Mouse (Mus musculus): ENCODE results near the gene Ddn. TPM values are rescaled to one million over a fixed set of nuclear protein-coding genes. Genes with fewer than 3 reads are reported as not detected.
"Not testable (repeated sequence)": the region's sequence is repeated elsewhere in the genome, so short reads cannot be mapped to it uniquely, and the experiment has no call there.

Gene Ddn
- polyA plus RNA-seq, 1 experiment from 2014 or later = 1.2 TPM

GRCm38 (mm10) chr15:98830736-98831683 lies 21.7 kb upstream of the Ddn start, which contains the start of gene Prkag1:
Gene Prkag1, minus strand, starts transcription at chr15:98831521.
- Histone ChIP-seq H3K27me3 (no peaks in the 10 kb centered on the region), H3K4me3 (replicated peaks) (peak within 1 kb of the TSS; percentile 77), H3K36me3 (peaks cover 33% of the 10 kb centered on the region), H3K4me2 (replicated peaks) (peak within 1 kb of the TSS; percentile 81), H3K9me3 (no peaks in the 10 kb centered on the region), H3K27ac (peak within 1 kb of the TSS; percentile 81), H3K4me1 (replicated peaks) (peaks cover 17% of the 10 kb centered on the region), H3K9ac (replicated peaks) (peak within 1 kb of the TSS; percentile 84)
- WGBS = under 1% methylated on average over 51 of the region's 66 CpGs
- peak; percentile 98 for ATAC-seq

DNA sequence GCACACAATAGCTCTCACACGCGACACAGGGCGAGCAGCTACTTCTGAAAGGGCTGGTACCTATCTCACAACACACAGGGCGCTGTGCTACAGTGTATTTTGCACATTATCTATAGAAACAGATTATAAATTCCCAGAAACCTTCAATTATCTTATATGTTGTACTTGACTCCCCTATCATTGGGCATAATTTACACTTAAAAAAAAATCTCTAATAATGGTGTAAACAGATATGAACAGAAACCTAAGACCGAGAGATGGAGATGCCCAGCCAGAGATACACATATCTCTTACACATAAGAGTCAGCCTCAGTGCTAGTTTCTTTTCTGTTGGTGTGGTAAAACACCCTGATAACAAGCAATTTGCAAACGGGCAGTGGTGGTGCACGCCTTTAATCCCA lies 18.3 kb upstream of the Ddn start:
- H3K36me3 ChIP-seq = peaks cover 34% of the 10 kb centered on the region
- no peaks in the 10 kb centered on the region for H3K9me3 ChIP-seq
- no peak overlapping the region for H3K9ac ChIP-seq (replicated peaks)
- H3K4me3 ChIP-seq (replicated peaks) = no peak overlapping the region
- no peaks in the 10 kb centered on the region for H3K27me3 ChIP-seq
- no peak overlapping the region for H3K4me2 ChIP-seq (replicated peaks)
- no peak for ATAC-seq
- peaks cover 17% of the 10 kb centered on the region for H3K4me1 ChIP-seq (replicated peaks)
- 88% methylated on average over 7 of the region's 7 CpGs for WGBS
- no peak overlapping the region for H3K27ac ChIP-seq

DNA sequence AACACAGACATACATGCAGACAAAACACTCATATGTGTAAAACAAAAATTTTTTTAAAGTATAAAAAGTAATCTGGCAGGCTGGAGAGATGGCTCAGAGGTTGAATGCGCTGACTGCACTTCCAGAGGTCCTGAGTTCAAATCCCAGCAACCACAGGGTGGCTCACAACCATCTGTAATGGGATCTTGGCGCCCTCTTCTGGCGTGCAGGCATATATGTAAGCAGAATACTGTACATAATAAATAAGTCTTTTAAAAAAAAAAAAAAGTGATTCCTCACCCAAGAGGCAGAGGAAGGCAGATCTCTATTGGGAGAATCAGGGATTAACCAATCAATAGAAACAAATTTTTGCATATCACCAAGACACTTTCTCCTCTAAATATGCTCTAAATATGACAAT lies 14.1 kb upstream of the Ddn start:
- H3K4me1 ChIP-seq (replicated peaks) = no peaks in the 10 kb centered on the region
- no peak overlapping the region for H3K4me3 ChIP-seq (replicated peaks)
- WGBS = 73% methylated on average over 3 of the region's 3 CpGs
- no peaks in the 10 kb centered on the region for H3K27me3 ChIP-seq
- no peak for ATAC-seq
- peaks cover 43% of the 10 kb centered on the region for H3K36me3 ChIP-seq
- no peak overlapping the region for H3K4me2 ChIP-seq (replicated peaks)
- no peaks in the 10 kb centered on the region for H3K9me3 ChIP-seq
- H3K9ac ChIP-seq (replicated peaks) = no peak overlapping the region
- no peak overlapping the region for H3K27ac ChIP-seq

- ATAC-seq = no peak
- no peak overlapping the region for H3K9ac ChIP-seq (replicated peaks)
- no peak overlapping the region for H3K4me3 ChIP-seq (replicated peaks)
- peaks cover 40% of the 10 kb centered on the region for H3K36me3 ChIP-seq
- H3K4me1 ChIP-seq (replicated peaks) = no peaks in the 10 kb centered on the region
- H3K27me3 ChIP-seq = no peaks in the 10 kb centered on the region
- no peak overlapping the region for H3K4me2 ChIP-seq (replicated peaks)
- H3K9me3 ChIP-seq = no peaks in the 10 kb centered on the region
- WGBS = 91% methylated on average over 5 of the region's 5 CpGs
- no peak overlapping the region for H3K27ac ChIP-seq
Observed at GRCm38 (mm10) chr15:98822147-98822546, 12.9 kb upstream of the Ddn start.

DNA sequence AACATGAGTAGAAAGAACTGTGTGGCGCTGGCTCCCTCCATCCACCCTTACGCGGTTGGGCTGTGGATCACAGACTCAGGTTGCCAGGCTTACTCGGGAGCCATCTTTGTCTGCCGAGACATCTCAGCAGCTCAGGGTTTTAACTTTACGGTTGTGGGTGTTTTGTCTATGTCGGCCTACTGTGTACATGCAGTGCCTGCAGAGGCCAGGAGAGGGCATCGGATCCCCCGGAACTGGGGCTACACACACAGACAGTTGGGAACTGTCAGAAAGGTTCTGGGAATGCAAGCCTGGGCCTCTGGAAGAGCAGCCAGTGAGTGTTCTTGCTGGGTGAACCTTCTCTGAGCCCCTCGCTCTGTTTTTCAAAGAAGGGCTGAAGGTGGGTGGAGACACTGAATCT lies 12.1 kb upstream of the Ddn start:
- H3K4me2 ChIP-seq (replicated peaks) = no peak overlapping the region
- H3K4me3 ChIP-seq (replicated peaks) = no peak overlapping the region
- H3K27me3 ChIP-seq = no peaks in the 10 kb centered on the region
- H3K9ac ChIP-seq (replicated peaks) = no peak overlapping the region
- H3K4me1 ChIP-seq (replicated peaks) = no peaks in the 10 kb centered on the region
- peaks cover 45% of the 10 kb centered on the region for H3K36me3 ChIP-seq
- no peak overlapping the region for H3K27ac ChIP-seq
- WGBS = 25% methylated on average over 10 of the region's 10 CpGs
- no peak for ATAC-seq
- no peaks in the 10 kb centered on the region for H3K9me3 ChIP-seq

DNA sequence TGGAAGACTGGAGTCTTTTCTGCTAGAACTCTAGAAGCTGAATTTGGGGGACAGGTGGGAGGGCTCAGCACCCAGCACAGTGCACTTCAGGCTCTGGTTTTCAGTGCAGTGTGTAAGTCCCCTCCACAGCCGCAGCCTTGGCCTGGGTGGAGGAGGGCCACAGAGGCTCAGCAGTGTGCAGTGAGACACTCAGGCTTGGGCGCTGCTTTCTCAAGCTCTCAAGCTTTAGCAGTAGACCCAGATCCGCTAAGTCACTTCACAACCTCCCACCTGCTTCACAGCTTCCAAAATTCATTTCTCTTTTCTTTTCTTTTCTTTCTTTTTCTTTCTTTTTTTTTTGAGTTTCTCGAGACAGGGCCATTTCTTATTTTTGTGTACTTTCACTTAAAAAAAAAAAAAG lies 11.6 kb upstream of the Ddn start:
- no peak for ATAC-seq
- no peaks in the 10 kb centered on the region for H3K4me1 ChIP-seq (replicated peaks)
- no peak overlapping the region for H3K4me2 ChIP-seq (replicated peaks)
- 86% methylated on average over 4 of the region's 4 CpGs for WGBS
- no peak overlapping the region for H3K9ac ChIP-seq (replicated peaks)
- peaks cover 48% of the 10 kb centered on the region for H3K36me3 ChIP-seq
- H3K9me3 ChIP-seq = no peaks in the 10 kb centered on the region
- H3K4me3 ChIP-seq (replicated peaks) = no peak overlapping the region
- H3K27me3 ChIP-seq = no peaks in the 10 kb centered on the region
- H3K27ac ChIP-seq = no peak overlapping the region

- H3K4me2 ChIP-seq (replicated peaks) = no peak overlapping the region
- no peaks in the 10 kb centered on the region for H3K27me3 ChIP-seq
- no peak for ATAC-seq
- H3K4me1 ChIP-seq (replicated peaks) = no peaks in the 10 kb centered on the region
- H3K9me3 ChIP-seq = no peaks in the 10 kb centered on the region
- no peak overlapping the region for H3K4me3 ChIP-seq (replicated peaks)
- no peak overlapping the region for H3K9ac ChIP-seq (replicated peaks)
- 93% methylated on average over 7 of the region's 7 CpGs for WGBS
- no peak overlapping the region for H3K27ac ChIP-seq
- H3K36me3 ChIP-seq = peaks cover 48% of the 10 kb centered on the region
Observed at GRCm38 (mm10) chr15:98818171-98818570, 8.9 kb upstream of the Ddn start.

DNA sequence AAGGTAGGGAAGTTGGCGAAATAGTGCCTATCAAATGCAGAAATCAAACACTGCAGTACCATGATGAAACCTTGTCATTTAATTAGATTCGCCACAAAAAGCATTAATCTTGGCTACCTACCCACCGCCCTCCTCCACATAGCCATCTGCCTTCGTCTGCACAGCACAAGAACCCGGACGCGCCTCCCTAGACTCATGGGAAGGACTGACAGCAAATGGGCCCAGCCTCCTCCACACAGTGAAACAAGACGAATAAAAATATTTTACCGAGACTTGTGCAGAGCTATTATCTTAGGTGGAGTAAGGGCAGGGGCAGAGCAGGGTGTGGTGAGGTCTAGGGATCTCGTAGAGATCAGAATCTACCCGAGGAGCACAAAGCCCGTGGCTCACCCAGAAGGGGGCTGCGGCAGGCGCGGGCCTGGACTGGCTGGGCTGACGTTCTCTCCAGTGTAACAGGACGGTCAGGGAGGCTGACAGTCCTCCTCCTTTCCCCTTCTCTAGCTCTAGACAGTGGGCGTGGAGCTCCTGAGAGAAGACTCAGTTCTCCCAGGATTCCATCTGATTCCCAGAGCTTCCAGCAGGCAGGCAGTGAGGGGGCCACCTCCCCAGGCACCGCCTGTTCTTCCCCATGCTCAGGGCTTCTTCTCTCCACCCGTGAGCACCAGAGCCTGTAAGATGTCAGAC lies 3.6 kb upstream of the Ddn start:
- Histone ChIP-seq H3K4me1 (replicated peaks) (peaks cover 13% of the 10 kb centered on the region), H3K9me3 (no peaks in the 10 kb centered on the region), H3K36me3 (peaks cover 54% of the 10 kb centered on the region), H3K9ac (replicated peaks) (no peak overlapping the region), H3K4me3 (replicated peaks) (no peak overlapping the region), H3K4me2 (replicated peaks) (no peak overlapping the region), H3K27ac (no peak overlapping the region), H3K27me3 (peaks cover 33% of the 10 kb centered on the region)
- WGBS = 84% methylated on average over 20 of the region's 20 CpGs
- no peak for ATAC-seq

- 77% methylated on average over 6 of the region's 6 CpGs for WGBS
- not testable (repeated sequence) for H3K4me3 ChIP-seq (replicated peaks); H3K27ac ChIP-seq; H3K4me2 ChIP-seq (replicated peaks); ATAC-seq; H3K9me3 ChIP-seq; H3K9ac ChIP-seq (replicated peaks)
- Histone ChIP-seq H3K36me3 (peaks cover 39% of the 10 kb centered on the region), H3K4me1 (replicated peaks) (peaks cover 39% of the 10 kb centered on the region), H3K27me3 (peaks cover 60% of the 10 kb centered on the region)
Observed at GRCm38 (mm10) chr15:98810212-98810611, 922 bp upstream of the Ddn start.

DNA sequence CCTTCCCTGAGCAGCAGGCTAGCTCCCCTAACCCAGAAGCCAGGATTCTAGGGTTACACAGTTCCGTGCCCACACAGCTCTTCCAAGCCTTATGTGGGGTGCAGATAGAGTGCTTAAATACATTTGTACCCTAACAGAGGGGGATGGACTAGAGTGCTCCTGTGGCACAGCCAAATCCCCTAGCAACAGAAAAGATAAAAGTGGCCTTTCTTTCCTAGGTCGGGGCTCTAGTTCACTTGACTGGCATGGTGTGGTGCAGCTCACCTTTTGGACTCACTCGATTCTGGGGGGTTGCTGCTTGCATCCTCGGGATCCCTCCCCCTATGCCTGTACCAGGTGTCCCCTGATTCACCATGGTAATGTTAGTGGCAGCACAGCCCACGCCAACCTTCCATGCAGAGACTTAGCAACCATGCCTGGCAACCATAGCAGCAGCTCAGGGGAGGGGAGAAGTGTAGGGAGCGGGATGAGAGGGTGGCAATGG lies 597 bp downstream of the Ddn start:
- H3K9ac ChIP-seq (replicated peaks) = peak overlapping the region; percentile 59; the same call in 1 of the 2 replicates

DNA sequence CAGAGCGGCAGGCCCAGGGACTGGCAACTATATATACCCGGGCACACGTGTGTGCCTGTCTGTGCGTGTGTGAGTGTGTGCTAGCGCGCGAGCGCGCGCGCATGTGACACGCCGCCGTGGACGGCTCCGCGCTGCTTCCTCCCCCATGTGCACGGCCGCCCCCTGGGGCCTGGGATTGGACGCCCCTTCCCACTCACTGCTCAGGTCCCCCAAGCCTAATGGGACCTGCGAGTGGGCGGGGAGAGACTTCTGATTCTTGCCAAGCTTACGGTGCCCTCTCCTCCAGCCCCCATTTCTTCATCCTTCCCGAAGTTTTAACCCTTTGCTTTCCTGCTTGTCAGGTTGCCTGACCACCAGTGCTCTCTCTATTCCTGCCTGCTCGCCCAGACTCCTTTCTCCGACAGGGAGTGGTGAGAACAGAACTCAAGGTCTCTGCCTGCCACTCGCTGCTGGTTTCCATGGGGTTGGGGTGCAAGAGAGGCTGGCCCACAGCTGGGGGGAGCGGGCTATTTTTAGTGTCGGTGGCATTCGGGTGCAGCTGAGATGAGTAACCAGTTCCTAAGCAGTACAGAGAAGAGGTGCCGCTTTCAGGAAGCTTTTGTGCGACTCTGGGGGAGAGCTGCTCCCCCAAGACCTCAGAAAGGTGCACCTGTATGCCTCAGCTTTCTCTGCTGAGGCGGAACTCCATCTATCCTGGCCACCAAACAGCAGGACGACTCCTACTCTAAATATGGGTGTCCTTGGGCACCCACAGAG lies 1.2 kb downstream of the Ddn start:
- Histone ChIP-seq H3K36me3 (peaks cover 19% of the 10 kb centered on the region), H3K27ac (no peak overlapping the region), H3K27me3 (peaks cover 81% of the 10 kb centered on the region), H3K9me3 (no peaks in the 10 kb centered on the region), H3K4me3 (replicated peaks) (peak overlapping the region; percentile 48), H3K4me2 (replicated peaks) (peak overlapping the region; percentile 63), H3K9ac (replicated peaks) (peak overlapping the region; percentile 59), H3K4me1 (replicated peaks) (peaks cover 51% of the 10 kb centered on the region)
- peak; percentile 49 for ATAC-seq
- WGBS = 1% methylated on average over 33 of the region's 34 CpGs

More for the DNA sequence above, 597 bp downstream of the Ddn start:
- H3K4me1 ChIP-seq (replicated peaks) = peaks cover 49% of the 10 kb centered on the region
- H3K4me3 ChIP-seq (replicated peaks) = peak overlapping the region; percentile 48
- peaks cover 25% of the 10 kb centered on the region for H3K36me3 ChIP-seq
- no peaks in the 10 kb centered on the region for H3K9me3 ChIP-seq
- no peak for ATAC-seq
- 6% methylated on average over 6 of the region's 6 CpGs for WGBS
- H3K27ac ChIP-seq = no peak overlapping the region
- H3K27me3 ChIP-seq = peaks cover 75% of the 10 kb centered on the region
- peak overlapping the region; percentile 63 for H3K4me2 ChIP-seq (replicated peaks)
